Mouse (Mus musculus) liver, embryonic 14.5 days (tissue): Measurements from ENCODE around the gene Fbxw7. TPM values are rescaled to one million over a fixed set of nuclear protein-coding genes. Genes with fewer than 3 reads are reported as not detected.

Source experiments
- ATAC-seq: fragments of 200-750 bp; cut with Nextera tagmentation; 2 replicates; pipeline ENCODE4 v1.8.0; 2017; ENCODE audit warnings: moderate number of reproducible peaks, mild to moderate bottlenecking, moderate library complexity; ENCODE audit not compliant: insufficient read depth
- DNase-seq, 3 experiments: peaks; one replicate each; pipeline ENCODE4 v3.0.0-alpha.2; 2012 to 2013; ENCODE audit warnings: low read depth in 3 of 3, low spot score in 3 of 3
- H3K27ac ChIP-seq: fragments of 300-500 bp; sonication (generic); 2 replicates; pipeline ENCODE4 v1.5.1; 2014; ENCODE audit warnings: moderate library complexity, mild to moderate bottlenecking, control low read depth, inconsistent platforms
- H3K27me3 ChIP-seq: fragments of 300-500 bp; sonication (generic); 2 replicates; pipeline ENCODE4 v1.6.1; 2014; ENCODE audit warnings: mild to moderate bottlenecking, low read length, moderate library complexity; ENCODE audit not compliant: control insufficient read depth, insufficient read depth
- H3K36me3 ChIP-seq: fragments of 300-500 bp; sonication (generic); replicated peaks from 2 replicates; pipeline ENCODE4 v1.6.1; 2014; ENCODE audit warnings: low read depth; ENCODE audit not compliant: control insufficient read depth, insufficient read depth
- H3K4me1 ChIP-seq, 2 experiments: fragments of 200-500 bp in 1 of 2; fragments of 300-500 bp in 1 of 2; sonication (generic) in 1 of 2; replicated peaks; 2 replicates each; pipeline ENCODE4 v1.6.1; 2012 to 2014; ENCODE audit warnings: antibody characterized with exemption in 1 of 2, inconsistent platforms in 1 of 2, low read length in 1 of 2; ENCODE audit not compliant: control insufficient read depth in 2 of 2, insufficient read depth in 2 of 2
- H3K4me2 ChIP-seq: fragments of 300-500 bp; sonication (generic); 2 replicates; pipeline ENCODE4 v1.6.1; 2014; ENCODE audit warnings: low read depth, mild to moderate bottlenecking, control low read depth, moderate library complexity
- H3K4me3 ChIP-seq, 2 experiments: fragments of 200-500 bp in 1 of 2; fragments of 300-500 bp in 1 of 2; sonication (generic) in 1 of 2; 2 replicates each; pipeline ENCODE4 v1.5.1; 2012 to 2014; ENCODE audit warnings: low read depth in 2 of 2, low read length in 2 of 2, mild to moderate bottlenecking in 2 of 2, control low read depth in 1 of 2, inconsistent platforms in 1 of 2, moderate library complexity in 1 of 2; ENCODE audit not compliant: insufficient read depth in 1 of 2
- H3K9ac ChIP-seq: fragments of 300-500 bp; sonication (generic); replicated peaks from 2 replicates; pipeline ENCODE4 v1.6.1; 2014; ENCODE audit warnings: mild to moderate bottlenecking, control low read depth, moderate library complexity
- H3K9me3 ChIP-seq: fragments of 300-500 bp; sonication (generic); 2 replicates; pipeline ENCODE4 v1.6.1; 2016; ENCODE audit warnings: low read length, mixed read lengths; ENCODE audit not compliant: control insufficient read depth
- CTCF ChIP-seq: IDR thresholded peaks from 2 replicates; pipeline ENCODE4 v1.5.1; 2016; ENCODE audit warnings: antibody characterized with exemption, low read depth, control low read depth
- EP300 ChIP-seq: IDR thresholded peaks from 2 replicates; pipeline ENCODE4 v1.6.1; 2016; ENCODE audit warnings: antibody characterized with exemption, low read depth
- WGBS: fragments of 180-500 bp; shearing (Covaris S2); extraction: QIAGEN DNeasy Blood & Tissue Kit; methylation state at CpG from one replicate; pipeline ENCODE4 v1.1.7; 2014; ENCODE audit not compliant: insufficient replicate concordance; 5-methylcytosine and 5-hydroxymethylcytosine counted together
- polyA plus RNA-seq, 2 experiments: library from polyadenylated mRNA; depleted of rRNA in 1 of 2; stranded (reverse) in 1 of 2; unstranded in 1 of 2; fragments of >200 nt; fragmentation: Nextera tagmentation in 1 of 2; extraction: Ambion mirVana in 1 of 2; gene quantifications; 2 replicates each; pipeline versions ENCODE4 v1.2.1 to v1.2.3; 2012 to 2014

The Fbxw7 gene
- polyA plus RNA-seq, 2 experiments: 2.4 to 2.5 TPM

DNA sequence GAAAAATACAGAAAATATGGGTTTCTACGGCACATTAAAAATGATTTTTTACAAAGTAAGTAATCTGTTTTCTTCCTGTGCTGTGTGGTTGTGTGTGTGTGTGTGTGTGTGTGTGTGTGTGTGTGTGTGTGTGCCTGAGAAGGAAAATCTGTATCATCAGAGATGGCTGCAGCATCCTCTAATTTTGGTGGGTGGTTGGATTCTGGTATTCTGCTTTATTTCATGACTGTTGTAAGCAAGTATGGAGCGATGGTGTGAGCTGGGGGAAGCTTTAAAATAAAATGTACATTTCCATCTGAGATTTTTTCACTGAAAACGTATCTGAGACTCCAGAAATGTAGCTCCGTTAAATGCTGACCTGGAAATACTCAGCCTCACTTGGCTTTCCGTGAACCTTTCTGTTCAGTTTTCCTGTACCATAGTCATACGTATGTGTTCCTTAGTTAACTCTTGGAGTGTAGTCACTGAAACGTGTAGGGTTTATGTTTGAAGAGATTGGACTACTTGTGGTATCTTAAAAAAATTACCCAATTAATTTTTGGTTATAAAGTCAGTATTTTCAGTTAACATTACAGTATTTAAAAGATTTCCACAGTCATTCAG is 137.6 kb downstream of the Fbxw7 start:
- H3K36me3 ChIP-seq: no peaks in the 10 kb centered on the region
- ATAC-seq: no peak
- no peaks in the 10 kb centered on the region for H3K4me1 ChIP-seq
- no peaks in the 10 kb centered on the region for H3K27me3 ChIP-seq
- H3K9ac ChIP-seq: no peak overlapping the region
- no peak for DNase-seq
- H3K4me2 ChIP-seq: no peak overlapping the region
- no peak overlapping the region for H3K4me3 ChIP-seq
- TF ChIP-seq EP300: no peak
- no peak for TF ChIP-seq CTCF
- no peak overlapping the region for H3K27ac ChIP-seq
- WGBS: 78% methylated on average over 7 of the region's 7 CpGs
- no peaks in the 10 kb centered on the region for H3K9me3 ChIP-seq

DNA sequence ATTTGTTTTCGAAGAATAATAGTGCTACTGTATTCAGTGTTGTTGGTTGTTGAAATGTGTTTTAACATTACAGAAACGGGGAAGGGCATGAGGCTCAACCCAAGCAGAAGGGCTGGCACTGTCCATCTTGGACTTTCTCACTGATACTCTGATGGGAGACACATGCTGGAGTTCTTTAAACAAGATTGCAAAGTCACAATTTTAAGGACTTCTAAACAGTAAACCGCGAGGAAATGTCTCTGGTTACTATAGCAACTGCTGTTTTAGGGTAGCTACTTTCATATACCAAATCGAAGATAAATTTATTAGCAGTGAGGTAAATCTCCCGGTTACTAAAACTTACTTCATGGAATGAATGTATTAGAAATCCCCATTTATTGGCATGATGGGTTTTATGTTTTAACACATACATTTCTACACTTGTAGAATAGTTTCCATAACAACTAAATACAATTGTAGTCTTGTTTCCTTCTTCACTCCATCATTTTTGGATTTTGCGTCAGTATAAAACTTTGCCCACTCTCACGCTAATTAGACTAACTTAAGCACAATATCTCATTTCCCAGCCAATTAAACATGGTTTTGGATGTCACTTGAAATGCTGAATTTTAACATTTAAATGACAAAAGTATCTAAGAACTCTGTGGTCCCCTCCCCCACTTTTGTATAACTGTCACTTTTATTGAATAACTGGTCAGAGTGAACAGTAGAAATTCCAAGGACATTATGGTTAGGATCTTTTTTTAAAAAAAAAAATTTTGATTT is 140.1 kb downstream of the Fbxw7 start:
- 83% methylated on average over 8 of the region's 8 CpGs for WGBS
- no peak overlapping the region for H3K27ac ChIP-seq
- no peaks in the 10 kb centered on the region for H3K36me3 ChIP-seq
- H3K4me1 ChIP-seq: no peaks in the 10 kb centered on the region
- ATAC-seq (no peak), DNase-seq (no peak)
- no peak overlapping the region for H3K4me3 ChIP-seq
- no peak for TF ChIP-seq CTCF
- TF ChIP-seq EP300: no peak
- no peaks in the 10 kb centered on the region for H3K9me3 ChIP-seq
- H3K27me3 ChIP-seq: no peaks in the 10 kb centered on the region
- no peak overlapping the region for H3K4me2 ChIP-seq
- no peak overlapping the region for H3K9ac ChIP-seq

DNA sequence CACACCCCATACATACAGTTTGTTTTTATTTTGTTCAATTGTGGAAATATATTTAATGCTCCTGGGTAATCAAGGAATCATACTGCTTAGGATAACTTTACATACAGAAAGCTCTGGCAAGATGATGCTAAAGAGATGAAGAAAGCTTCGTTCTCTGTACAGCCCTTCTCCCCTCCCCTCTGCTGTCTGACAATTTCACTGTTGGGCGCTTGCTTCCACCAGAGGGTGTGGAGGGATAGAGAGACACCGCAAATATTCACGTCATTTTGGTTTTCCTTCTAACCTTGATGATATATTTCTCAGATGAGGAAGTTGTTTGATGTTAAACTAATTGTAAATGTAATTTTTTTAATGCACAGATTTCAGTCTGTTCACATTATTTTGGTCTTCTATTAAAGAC is 140.8 kb downstream of the Fbxw7 start:
- no peak overlapping the region for H3K9ac ChIP-seq
- no peak for TF ChIP-seq CTCF
- no peak for TF ChIP-seq EP300
- no peak overlapping the region for H3K27ac ChIP-seq
- no peak overlapping the region for H3K4me2 ChIP-seq
- H3K27me3 ChIP-seq: no peaks in the 10 kb centered on the region
- DNase-seq: no peak
- no peak for ATAC-seq
- no peaks in the 10 kb centered on the region for H3K4me1 ChIP-seq
- no peak overlapping the region for H3K4me3 ChIP-seq
- no peaks in the 10 kb centered on the region for H3K36me3 ChIP-seq
- 72% methylated on average over 4 of the region's 4 CpGs for WGBS
- no peaks in the 10 kb centered on the region for H3K9me3 ChIP-seq

GRCm38 (mm10) chr3:84965156-84965555 is 150.1 kb downstream of the Fbxw7 start:
- Histone ChIP-seq H3K27me3 (no peaks in the 10 kb centered on the region), H3K36me3 (no peaks in the 10 kb centered on the region), H3K4me1 (no peaks in the 10 kb centered on the region), H3K9ac (no peak overlapping the region), H3K4me3 (no peak overlapping the region), H3K9me3 (no peaks in the 10 kb centered on the region), H3K4me2 (no peak overlapping the region), H3K27ac (no peak overlapping the region)
- ATAC-seq (no peak), DNase-seq (no peak)
- no peak for TF ChIP-seq CTCF
- no peak for TF ChIP-seq EP300
- 74% methylated on average over 5 of the region's 5 CpGs for WGBS

DNA sequence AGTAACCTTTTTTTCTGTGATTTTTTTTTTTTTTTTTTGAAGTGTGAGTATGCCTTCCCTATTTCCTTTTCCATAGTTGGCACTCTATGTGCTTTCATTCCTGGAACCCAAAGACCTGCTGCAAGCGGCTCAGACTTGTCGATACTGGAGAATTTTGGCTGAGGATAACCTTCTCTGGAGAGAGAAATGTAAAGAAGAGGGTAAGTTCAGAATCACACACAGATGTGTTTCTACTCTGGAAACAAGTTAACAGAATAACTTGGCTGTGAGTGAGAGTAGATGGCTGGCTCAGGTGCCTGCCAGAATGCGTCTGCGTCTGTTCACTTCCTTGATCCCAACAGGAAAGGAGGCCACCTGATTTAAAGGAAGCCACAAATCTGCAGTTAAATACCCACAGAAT is 152.3 kb downstream of the Fbxw7 start:
- Histone ChIP-seq H3K4me1 (no peaks in the 10 kb centered on the region), H3K4me3 (no peak overlapping the region), H3K27ac (no peak overlapping the region), H3K36me3 (no peaks in the 10 kb centered on the region; the same call in none of the 2 replicates), H3K4me2 (no peak overlapping the region), H3K9ac (no peak overlapping the region), H3K9me3 (no peaks in the 10 kb centered on the region), H3K27me3 (no peaks in the 10 kb centered on the region)
- 86% methylated on average over 4 of the region's 4 CpGs for WGBS
- TF ChIP-seq EP300: no peak
- TF ChIP-seq CTCF: no peak
- ATAC-seq (no peak), DNase-seq (no peak)
